Mouse (Mus musculus) T-helper 17 cell (primary cell): ENCODE measurements around the gene Atp5l.
"Not testable (repeated sequence)": the region's sequence is repeated elsewhere in the genome, so short reads cannot be mapped to it uniquely, and the experiment has no call there.

Experiments used
- in situ Hi-C, 2 experiments: fragments of 300-600 bp; cut with MboI, MseI; formaldehyde crosslinking; loops; 1 replicate in 1 of 2; 2 replicates in 1 of 2; pipeline ENCODE4 v1.15.1; 2025; ENCODE audit warnings: high pct_unique_total_duplicates in 2 of 2

The Atp5l gene

GRCm38 (mm10) chr9:44920374-44921122 is at the start of gene Atp5l:
Gene Atp5l (minus strand): TSS chr9:44920742.
- in situ Hi-C loops = loop anchor here in 1 of 2 experiments (5.0 kb wide), 1 partner anchor 48 kb away; no protein-coding TSS in a partner anchor

DNA sequence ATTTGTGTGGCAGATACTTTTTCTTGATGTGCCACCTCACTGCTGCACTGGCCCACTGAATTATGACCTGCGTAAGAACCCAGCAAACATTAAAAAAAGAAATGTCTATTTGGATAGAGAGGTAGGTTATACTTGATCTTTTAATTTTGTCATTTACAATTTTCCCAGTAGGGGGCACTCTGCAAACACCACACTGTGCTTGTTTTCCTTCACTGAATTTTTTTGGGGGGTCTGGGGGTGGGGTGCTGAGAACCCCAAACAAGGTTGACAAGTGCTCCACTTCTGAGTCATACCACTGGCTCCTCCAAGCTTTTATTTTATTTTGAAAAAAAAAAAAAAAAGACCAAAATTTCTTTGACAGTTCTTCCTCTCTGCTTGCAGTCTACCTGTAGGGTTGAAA is 48.9 kb upstream of the Atp5l start:
- in situ Hi-C loops = no loop called here

- in situ Hi-C loops = not testable (repeated sequence)
These were observed 47.2 kb upstream of the Atp5l start for GRCm38 (mm10) chr9:44967763-44968162.

DNA sequence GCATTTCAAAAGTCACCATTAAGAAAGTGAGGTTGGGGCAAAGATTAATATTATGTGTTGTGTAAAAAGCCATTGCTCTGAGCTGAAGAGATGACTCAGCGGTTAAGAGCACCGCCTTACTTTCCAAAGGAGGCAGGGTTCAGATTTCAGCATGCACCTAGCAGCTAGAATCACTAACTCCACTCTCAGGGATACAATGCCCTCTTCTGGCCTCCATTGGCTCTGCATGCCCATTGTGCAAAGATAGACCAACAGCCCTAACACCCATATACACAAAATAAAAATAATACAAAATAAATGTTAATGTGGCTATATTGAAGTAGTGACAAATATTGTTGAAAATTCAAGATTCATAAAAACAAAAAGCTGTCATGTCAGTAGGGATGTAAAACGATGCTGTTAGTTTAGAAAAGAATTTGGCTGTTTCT is 46.3 kb upstream of the Atp5l start:
- in situ Hi-C loops = no loop called here

DNA sequence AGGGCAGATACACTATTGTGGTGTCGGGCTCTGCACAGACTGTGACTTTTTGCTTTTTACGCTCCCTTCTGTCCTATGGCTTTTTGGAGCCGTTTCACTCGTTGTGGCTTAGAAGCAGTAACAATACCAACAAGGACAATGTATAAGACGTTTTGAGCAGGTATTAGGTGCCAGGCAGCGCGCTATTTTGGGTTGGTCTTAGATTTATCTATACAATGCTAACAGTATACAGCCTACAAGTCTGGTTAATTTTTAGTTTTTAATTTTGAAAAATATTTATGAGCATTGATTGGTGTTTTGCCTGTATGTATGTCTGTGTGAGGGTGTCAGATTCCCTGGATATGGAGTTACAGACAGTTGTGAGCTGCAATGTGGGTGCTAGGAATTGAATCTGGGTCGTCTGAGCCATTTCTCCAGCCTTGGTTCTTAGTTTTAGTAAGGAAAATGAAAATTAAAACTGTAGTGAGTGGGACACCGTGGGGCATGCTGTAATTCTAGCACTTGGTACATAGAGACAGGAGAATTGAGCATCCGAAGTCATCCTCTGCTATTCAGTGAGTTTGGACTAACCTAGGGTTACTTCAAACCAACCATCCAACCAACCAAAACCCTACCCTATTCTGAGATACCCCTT is 45.4 kb upstream of the Atp5l start:
- in situ Hi-C loops = no loop called here

DNA sequence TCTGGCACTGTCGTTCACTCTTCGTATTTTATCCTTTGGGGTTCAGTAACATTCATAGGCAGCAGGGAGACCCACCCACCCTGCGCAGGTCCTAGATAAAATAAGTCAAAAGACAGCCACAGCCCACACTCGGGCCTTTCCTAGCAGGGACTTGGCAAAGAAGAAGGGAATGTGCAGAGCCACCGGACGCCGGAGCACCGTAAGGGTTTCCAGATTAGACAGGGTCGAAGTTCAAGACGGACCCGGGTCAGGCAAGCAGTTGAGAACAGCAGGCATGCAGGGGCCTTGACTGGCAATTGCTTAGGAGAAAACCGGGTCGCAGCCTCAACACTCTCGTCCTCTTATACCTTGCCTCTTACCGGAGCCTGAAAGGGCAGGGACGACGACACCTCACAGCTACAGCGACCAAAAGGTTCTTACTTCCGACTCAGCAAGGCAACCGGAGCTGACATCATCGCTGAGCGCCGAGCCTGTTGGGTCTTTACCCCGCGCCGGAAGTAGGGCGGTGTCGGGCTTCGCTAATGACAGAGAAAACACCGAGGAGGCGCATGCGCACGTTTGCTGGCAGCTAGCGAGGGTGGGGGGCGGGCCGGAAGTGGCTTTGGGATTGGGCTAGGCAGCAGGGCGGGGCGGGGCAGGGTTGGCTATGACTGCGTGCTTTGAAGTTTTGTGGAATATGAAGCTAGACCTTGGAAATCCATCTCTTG is 44.7 kb upstream of the Atp5l start, which contains the start of gene Ube4a:
Gene Ube4a, minus strand, starts transcription at position 475 of the 707 bp plus-strand sequence.
- in situ Hi-C loops = no loop called here

DNA sequence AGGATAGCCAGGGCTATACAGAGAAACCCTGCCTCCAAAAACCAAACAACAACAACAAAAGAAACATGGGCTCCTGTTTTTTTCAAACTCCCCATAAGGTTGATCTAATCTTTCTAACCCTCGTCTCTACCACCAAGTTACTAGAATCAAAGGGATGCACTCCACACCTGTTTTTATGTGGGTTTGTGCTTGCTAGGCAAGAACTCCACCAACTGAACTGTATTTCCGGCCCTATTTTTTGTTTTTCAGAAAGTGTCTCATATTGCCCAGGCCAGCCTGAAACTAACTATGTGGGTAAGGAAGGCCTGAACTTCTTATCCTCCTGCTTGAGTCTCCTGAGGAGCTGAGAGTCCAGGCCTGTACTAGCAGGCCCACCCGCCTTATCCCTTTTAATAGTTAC is 33.9 kb upstream of the Atp5l start:
- in situ Hi-C loops = no loop called here

DNA sequence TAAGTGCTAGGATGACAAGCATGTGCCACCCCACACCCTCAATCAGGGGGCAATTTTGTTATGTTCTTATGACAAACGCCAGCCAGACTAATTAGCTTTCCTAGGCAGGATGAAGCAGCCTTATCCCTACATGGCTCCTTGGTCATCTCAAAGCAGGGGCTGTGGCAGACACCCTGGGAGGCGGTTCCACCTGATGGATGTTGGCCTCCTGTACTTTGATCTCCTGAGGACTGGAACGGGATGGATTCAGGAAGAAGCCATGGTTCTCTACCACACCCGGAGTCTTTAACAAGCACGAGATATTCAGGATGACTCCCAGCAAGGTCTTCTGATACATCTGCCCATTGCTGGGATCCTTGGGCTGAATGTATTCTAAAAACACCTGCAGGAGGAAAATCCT is 27.3 kb upstream of the Atp5l start:
- in situ Hi-C loops = loop anchor here in 1 of 2 experiments (25.0 kb wide), 1 partner anchor 1714 kb away; no protein-coding TSS in a partner anchor

DNA sequence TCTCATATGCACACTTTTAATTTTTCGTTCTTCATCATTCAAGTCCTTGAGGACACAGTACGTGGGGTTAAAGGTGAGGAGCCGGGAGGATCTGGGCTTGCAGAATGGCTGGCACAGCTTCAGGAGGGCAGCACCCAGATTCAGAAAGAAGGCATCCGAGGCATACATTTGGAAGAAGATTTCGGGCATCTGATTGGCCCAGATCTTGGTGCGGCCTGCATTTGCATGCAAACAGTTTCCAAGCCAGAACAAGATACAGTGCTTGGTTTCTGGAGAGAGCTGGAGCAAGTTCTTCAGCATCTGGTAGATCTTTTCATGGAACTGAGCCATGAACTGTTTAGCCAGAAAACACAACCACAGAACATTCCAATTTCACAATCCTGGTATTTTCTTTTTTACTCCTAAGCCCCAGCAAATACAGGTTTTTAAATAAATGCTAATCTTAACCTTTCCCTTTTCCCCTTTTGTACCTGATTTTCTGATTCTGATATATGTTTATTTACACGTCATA is 25.7 kb upstream of the Atp5l start:
- in situ Hi-C loops = loop anchor here in 1 of 2 experiments (25.0 kb wide), 1 partner anchor 1716 kb away; no protein-coding TSS in a partner anchor

GRCm38 (mm10) chr9:44942421-44942820 is 21.9 kb upstream of the Atp5l start:
- in situ Hi-C loops = loop anchor here in 1 of 2 experiments (25.0 kb wide), 1 partner anchor 1720 kb away; no protein-coding TSS in a partner anchor

- in situ Hi-C loops = loop anchor here in 1 of 2 experiments (25.0 kb wide), 1 partner anchor 1721 kb away; no protein-coding TSS in a partner anchor
These were observed 21.2 kb upstream of the Atp5l start for GRCm38 (mm10) chr9:44941756-44942155.

DNA sequence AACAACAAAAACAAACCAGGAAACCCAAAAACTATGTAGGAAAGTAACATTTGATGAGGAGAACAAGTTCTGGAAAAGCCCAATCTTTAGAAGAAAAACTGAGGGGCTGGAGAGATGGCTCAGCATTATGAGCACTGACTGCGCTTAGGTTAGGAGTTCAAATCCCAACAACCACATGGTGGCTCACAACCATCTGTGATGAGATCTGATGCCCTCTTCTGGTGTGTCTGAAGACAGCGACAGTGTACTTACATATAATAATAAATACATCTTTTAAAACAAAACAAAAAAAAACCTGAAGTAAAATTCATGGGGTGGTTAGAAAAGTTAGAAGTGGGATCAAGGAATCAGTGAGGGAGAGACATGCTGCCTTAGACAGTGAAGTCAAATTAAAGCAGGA is 1.0 kb upstream of the Atp5l start:
- in situ Hi-C loops = loop anchor here in 1 of 2 experiments (5.0 kb wide), 1 partner anchor 49 kb away; no protein-coding TSS in a partner anchor

GRCm38 (mm10) chr9:44921123-44921468 is 554 bp upstream of the Atp5l start:
- in situ Hi-C loops = loop anchor here in 1 of 2 experiments (5.0 kb wide), 1 partner anchor 49 kb away; no protein-coding TSS in a partner anchor

DNA sequence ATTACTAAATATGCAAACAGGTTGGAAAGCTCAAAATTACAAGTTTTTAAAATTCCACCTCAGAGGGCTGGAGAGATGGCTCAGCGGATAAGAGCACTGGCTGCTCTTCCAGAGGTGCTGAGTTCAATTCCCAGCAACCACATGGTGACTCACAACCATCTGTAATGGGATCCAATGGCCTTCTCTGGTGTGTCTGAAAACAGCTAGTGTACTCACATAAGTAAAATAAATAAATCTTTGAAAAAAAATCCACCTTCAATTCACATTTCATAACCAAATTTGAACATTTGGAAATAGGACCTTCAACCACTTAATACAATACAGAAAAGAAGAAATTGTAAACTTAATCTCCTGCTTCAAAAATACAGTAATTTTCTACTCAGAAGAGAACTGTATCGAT is 936 bp downstream of the Atp5l start:
- in situ Hi-C loops = loop anchor here (5.0 to 10.0 kb wide), 2 partner anchors 47 to 225 kb away; no protein-coding TSS in a partner anchor

DNA sequence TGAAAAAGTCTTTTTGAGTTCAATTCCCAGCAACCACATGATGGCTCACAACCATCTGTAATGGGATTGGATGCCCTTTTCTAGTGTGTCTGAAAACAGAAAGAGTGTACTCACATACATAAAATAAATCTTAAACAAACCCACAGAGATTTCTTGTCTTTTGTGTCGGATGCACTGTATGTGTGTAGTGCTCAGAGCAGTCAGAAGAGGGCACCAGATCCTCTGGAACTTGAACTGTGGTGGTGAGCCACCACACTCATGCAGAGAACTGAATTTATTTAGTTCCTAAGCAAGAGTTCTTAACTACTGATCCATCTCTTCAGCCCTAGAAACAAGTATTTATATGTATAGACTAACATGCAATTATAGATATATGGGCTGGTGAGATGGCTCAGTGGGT is 4.3 kb downstream of the Atp5l start:
- in situ Hi-C loops = loop anchor here in 1 of 2 experiments (10.0 kb wide), 1 partner anchor 229 kb away; no protein-coding TSS in a partner anchor

- in situ Hi-C loops = loop anchor here in 1 of 2 experiments (10.0 kb wide), 1 partner anchor 230 kb away; no protein-coding TSS in a partner anchor
These were observed 5.8 kb downstream of the Atp5l start for GRCm38 (mm10) chr9:44914706-44915105.

- in situ Hi-C loops = loop anchor here in 1 of 2 experiments (10.0 kb wide), 1 partner anchor 233 kb away; no protein-coding TSS in a partner anchor
These were observed 9.2 kb downstream of the Atp5l start for GRCm38 (mm10) chr9:44911365-44911764.

- in situ Hi-C loops = loop anchor here in 1 of 2 experiments (5.0 kb wide), 1 partner anchor 58 kb away; no protein-coding TSS in a partner anchor
These were observed 14.9 kb downstream of the Atp5l start for GRCm38 (mm10) chr9:44905620-44906019.

- in situ Hi-C loops = loop anchor here in 1 of 2 experiments (5.0 kb wide), 1 partner anchor 58 kb away; no protein-coding TSS in a partner anchor
These were observed 15.6 kb downstream of the Atp5l start for GRCm38 (mm10) chr9:44904964-44905363.

- in situ Hi-C loops = no loop called here
These were observed 16.7 kb downstream of the Atp5l start for GRCm38 (mm10) chr9:44903856-44904255.

DNA sequence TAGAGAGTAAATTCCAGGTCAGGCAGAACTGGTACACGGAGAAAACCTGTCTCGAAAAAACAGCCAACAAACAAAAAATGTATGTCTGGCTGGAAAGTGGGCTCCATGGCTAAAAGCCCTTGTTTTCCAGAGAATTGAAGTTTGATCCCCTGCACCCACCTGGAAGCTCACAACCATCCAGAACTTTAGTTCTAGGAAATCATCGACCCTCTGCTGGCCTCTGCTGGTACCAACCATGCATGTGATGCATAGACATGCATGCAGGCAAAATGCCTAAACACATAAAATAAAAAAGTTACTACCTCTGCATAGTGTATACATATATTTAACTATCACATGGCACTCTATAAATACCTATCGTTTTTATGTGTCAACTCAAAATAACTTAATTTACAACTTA is 20.1 kb downstream of the Atp5l start:
- in situ Hi-C loops = no loop called here
